ENCODE assay signal across 12 mouse cellular contexts in genomic region chr19:56513527-56513926, GRCm38 (mm10). TPM values are rescaled to one million over a fixed set of nuclear protein-coding genes. Genes with fewer than 3 reads are reported as not detected.
DNase-seq lines count a peak whose midpoint lies in the region; ATAC-seq and TF ChIP-seq lines count a peak whose summit lies in the region.
"Not testable (repeated sequence)": the region's sequence is repeated elsewhere in the genome, so short reads cannot be mapped to it uniquely, and the experiment has no call there.
"Had no signal": no experiment of that assay in that cellular context is flagged by ENCODE, and none has a peak within 500 bp of the region (broad histone marks: within the 10 kb centered on the region; RNA-seq: fewer than 3 reads in every experiment).

No protein-coding gene starts in this region.

- TF ChIP-seq EP300 in heart, postnatal 0 days (IDR thresholded peaks at IDR 0.05; ENCODE audit: low read depth): not testable (repeated sequence)

- not testable (repeated sequence) for H3K4me1 ChIP-seq in heart, embryonic 15.5 days (replicated peaks); heart, embryonic 16.5 days (ENCODE audit: control insufficient read depth, insufficient read depth, low read length); heart, postnatal 0 days (ENCODE audit: control insufficient read depth, insufficient read depth); liver, embryonic 12.5 days; liver, embryonic 16.5 days (ENCODE audit: control insufficient read depth, low read depth, low read length)

- not testable (repeated sequence) for H3K4me2 ChIP-seq in heart, embryonic 15.5 days; heart, embryonic 16.5 days (ENCODE audit: low read depth, low read length); heart, postnatal 0 days (ENCODE audit: low read depth, low read length); liver, embryonic 12.5 days; liver, embryonic 16.5 days (ENCODE audit: low read depth, low read length)

- not testable (repeated sequence) for H3K9me3 ChIP-seq in heart, embryonic 15.5 days (replicated peaks); heart, embryonic 16.5 days (replicated peaks; ENCODE audit: control insufficient read depth, low read length); heart, postnatal 0 days (replicated peaks; ENCODE audit: control insufficient read depth, low read length); liver, embryonic 12.5 days (replicated peaks); liver, embryonic 16.5 days (replicated peaks; ENCODE audit: control insufficient read depth, low read length)

- not testable (repeated sequence) for H3K9ac ChIP-seq in heart, embryonic 15.5 days; heart, embryonic 16.5 days (ENCODE audit: low read length); heart, postnatal 0 days (replicated peaks; ENCODE audit: low read depth, low read length); liver, embryonic 12.5 days; liver, embryonic 16.5 days (ENCODE audit: low read depth, low read length)

- not testable (repeated sequence) for H3K36me3 ChIP-seq in heart, embryonic 15.5 days; heart, embryonic 16.5 days (ENCODE audit: control insufficient read depth, insufficient read depth); heart, postnatal 0 days (replicated peaks; ENCODE audit: control insufficient read depth, insufficient read depth, low read length); liver, embryonic 12.5 days; liver, embryonic 16.5 days (ENCODE audit: control insufficient read depth, insufficient read depth)

- not testable (repeated sequence) for DNase-seq in heart, postnatal 0 days (ENCODE audit: low spot score)

- H3K4me3 ChIP-seq in heart, embryonic 15.5 days; heart, embryonic 16.5 days (ENCODE audit: low read length); heart, postnatal 0 days (ENCODE audit: low read depth, low read length); liver, embryonic 12.5 days; liver, embryonic 16.5 days (ENCODE audit: low read depth, low read length): not testable (repeated sequence)

- 0 out of 2 replicates have a peak, but pooled peaks have one; percentile 52 for ATAC-seq in erythroid progenitor cell, adult 5-6 weeks (replicated peaks; ENCODE audit: low FRiP score, poor library complexity, severe bottlenecking)
- ATAC-seq in heart, embryonic 15.5 days (replicated peaks; ENCODE audit: insufficient number of reproducible peaks, insufficient read depth, low FRiP score, low read depth): 0 out of 2 replicates have a peak, but pooled peaks have one; percentile 31
- ATAC-seq in heart, embryonic 16.5 days (replicated peaks; ENCODE audit: extremely low read depth, insufficient read depth, low FRiP score): peak; percentile 55; the same call in 1 of the 2 replicates
- ATAC-seq in heart, postnatal 0 days (ENCODE audit: insufficient read depth, low read depth): peak; percentile 70; the same call in 1 of the 2 replicates
- ATAC-seq in liver, embryonic 12.5 days: 0 out of 2 replicates have a peak, but pooled peaks have one; percentile 37
- ATAC-seq in liver, embryonic 16.5 days (ENCODE audit: low read depth): 0 out of 2 replicates have a peak, but pooled peaks have one; percentile 37
- peak; percentile 50 for ATAC-seq in megakaryocyte progenitor cell, adult 5-6 weeks (replicated peaks; ENCODE audit: poor library complexity)
- peak; percentile 57 for ATAC-seq in megakaryocyte-erythroid progenitor cell, adult 5-6 weeks (replicated peaks; ENCODE audit: low FRiP score, low TSS enrichment, poor library complexity, severe bottlenecking)

- WGBS in heart, embryonic 15.5 days: no CpG with 5 or more reads among the region's 2 CpGs
- WGBS in heart, embryonic 16.5 days: no CpG with 5 or more reads among the region's 2 CpGs
- WGBS in heart, postnatal 0 days: no CpG with 5 or more reads among the region's 2 CpGs
- WGBS in liver, embryonic 12.5 days (ENCODE audit: insufficient replicate concordance): no CpG with 5 or more reads among the region's 2 CpGs
- WGBS in liver, embryonic 16.5 days (ENCODE audit: insufficient replicate concordance): no CpG with 5 or more reads among the region's 2 CpGs

- not testable (repeated sequence) for TF ChIP-seq CTCF in heart, postnatal 0 days (IDR thresholded peaks at IDR 0.05; ENCODE audit: low read depth)

- not testable (repeated sequence) for H3K27ac ChIP-seq in heart, embryonic 15.5 days; heart, embryonic 16.5 days (ENCODE audit: low read length); heart, postnatal 0 days (ENCODE audit: low read depth); liver, embryonic 12.5 days; liver, embryonic 16.5 days (ENCODE audit: low read length)

- H3K27me3 ChIP-seq in heart, embryonic 15.5 days; heart, embryonic 16.5 days (ENCODE audit: control insufficient read depth, insufficient read depth, low read length); heart, postnatal 0 days (ENCODE audit: control insufficient read depth, insufficient read depth, low read length); liver, embryonic 12.5 days (replicated peaks); liver, embryonic 16.5 days (ENCODE audit: control insufficient read depth, insufficient read depth, low read depth, low read length): not testable (repeated sequence)

RNA-seq across cellular contexts. Expression of gene Dclre1a, which starts 34.5 kb away (rescaled TPM):
- total RNA-seq in erythroid progenitor cell, adult 5-6 weeks (2015; ENCODE audit: low replicate concordance): 32.7 and 71.7 TPM in 2 replicates
- 20.9 and 50.8 TPM in 2 replicates for total RNA-seq in erythroid progenitor cell, adult 5-6 weeks (2017; ENCODE audit: low replicate concordance)
- 13.9 and 14.3 TPM in 2 replicates for polyA plus RNA-seq in heart, embryonic 15.5 days (2015; fragmentation: Nextera tagmentation; extraction: Ambion mirVana)
- 11.6 and 13.4 TPM in 2 replicates for polyA plus RNA-seq in heart, embryonic 16.5 days (2015; fragmentation: Nextera tagmentation; extraction: Ambion mirVana)
- total RNA-seq in heart, postnatal 0 days (2014; rRNA removed; ENCODE audit: low replicate concordance): 4.4 and 6.9 TPM in 2 replicates
- polyA plus RNA-seq in heart, postnatal 0 days (2015; fragmentation: Nextera tagmentation; extraction: Ambion mirVana): 9.6 and 11.3 TPM in 2 replicates
- 18.9 and 19.3 TPM in 2 replicates for polyA plus RNA-seq in liver, embryonic 12.5 days (2016; fragmentation: Nextera tagmentation; extraction: Ambion mirVana)
- polyA plus RNA-seq in liver, embryonic 16.5 days (2015; fragmentation: Nextera tagmentation; extraction: Ambion mirVana): 16.1 and 16.9 TPM in 2 replicates
- total RNA-seq in megakaryocyte progenitor cell, adult 5-6 weeks (2015): 31.1 and 37.3 TPM in 2 replicates
- 21.2 and 25.6 TPM in 2 replicates for total RNA-seq in megakaryocyte progenitor cell, adult 5-6 weeks (2017)
- total RNA-seq in megakaryocyte-erythroid progenitor cell, adult 5-6 weeks (2014; fragmentation: Nextera tagmentation): 27.8 and 52.0 TPM in 2 replicates
- total RNA-seq in megakaryocyte-erythroid progenitor cell, adult 5-6 weeks (2017): 19.5 and 32.9 TPM in 2 replicates

RNA-seq across cellular contexts. Expression of gene Nhlrc2, which starts 34.5 kb away (rescaled TPM):
- total RNA-seq in erythroid progenitor cell, adult 5-6 weeks (2015; ENCODE audit: low replicate concordance): 12.2 and 14.1 TPM in 2 replicates
- 17.7 and 26.8 TPM in 2 replicates for total RNA-seq in erythroid progenitor cell, adult 5-6 weeks (2017; ENCODE audit: low replicate concordance)
- 14.4 and 14.9 TPM in 2 replicates for polyA plus RNA-seq in heart, embryonic 15.5 days (2015; fragmentation: Nextera tagmentation; extraction: Ambion mirVana)
- polyA plus RNA-seq in heart, embryonic 16.5 days (2015; fragmentation: Nextera tagmentation; extraction: Ambion mirVana): 15.1 and 18.3 TPM in 2 replicates
- total RNA-seq in heart, postnatal 0 days (2014; rRNA removed; ENCODE audit: low replicate concordance): 28.9 and 30.4 TPM in 2 replicates
- 11.1 and 11.2 TPM in 2 replicates for polyA plus RNA-seq in heart, postnatal 0 days (2015; fragmentation: Nextera tagmentation; extraction: Ambion mirVana)
- polyA plus RNA-seq in liver, embryonic 12.5 days (2016; fragmentation: Nextera tagmentation; extraction: Ambion mirVana): 11.1 and 12.0 TPM in 2 replicates
- 7.2 and 7.8 TPM in 2 replicates for polyA plus RNA-seq in liver, embryonic 16.5 days (2015; fragmentation: Nextera tagmentation; extraction: Ambion mirVana)
- total RNA-seq in megakaryocyte progenitor cell, adult 5-6 weeks (2015): 11.1 and 11.9 TPM in 2 replicates
- total RNA-seq in megakaryocyte progenitor cell, adult 5-6 weeks (2017): 15.7 TPM in 2 replicates
- total RNA-seq in megakaryocyte-erythroid progenitor cell, adult 5-6 weeks (2014; fragmentation: Nextera tagmentation): 15.5 and 19.5 TPM in 2 replicates
- 18.3 and 20.2 TPM in 2 replicates for total RNA-seq in megakaryocyte-erythroid progenitor cell, adult 5-6 weeks (2017)

RNA-seq across cellular contexts. Expression of gene Plekhs1, which starts 52.1 kb away (rescaled TPM):
- not detected in 2 replicates for total RNA-seq in erythroid progenitor cell, adult 5-6 weeks (2015; ENCODE audit: low replicate concordance)
- not detected in 2 replicates for total RNA-seq in erythroid progenitor cell, adult 5-6 weeks (2017; ENCODE audit: low replicate concordance)
- 0.08 and 0.10 TPM in 2 replicates for polyA plus RNA-seq in heart, embryonic 15.5 days (2015; fragmentation: Nextera tagmentation; extraction: Ambion mirVana)
- 0.06 and 0.09 TPM in 2 replicates for polyA plus RNA-seq in heart, embryonic 16.5 days (2015; fragmentation: Nextera tagmentation; extraction: Ambion mirVana)
- total RNA-seq in heart, postnatal 0 days (2014; rRNA removed; ENCODE audit: low replicate concordance): 0.31 TPM in 1 of 2 replicates, not detected in the other
- polyA plus RNA-seq in heart, postnatal 0 days (2015; fragmentation: Nextera tagmentation; extraction: Ambion mirVana): 0.05 and 0.07 TPM in 2 replicates
- polyA plus RNA-seq in liver, embryonic 12.5 days (2016; fragmentation: Nextera tagmentation; extraction: Ambion mirVana): not detected in 2 replicates
- polyA plus RNA-seq in liver, embryonic 16.5 days (2015; fragmentation: Nextera tagmentation; extraction: Ambion mirVana): 0.07 TPM in 1 of 2 replicates, not detected in the other
- not detected in 2 replicates for total RNA-seq in megakaryocyte progenitor cell, adult 5-6 weeks (2015)
- total RNA-seq in megakaryocyte progenitor cell, adult 5-6 weeks (2017): not detected in 2 replicates
- total RNA-seq in megakaryocyte-erythroid progenitor cell, adult 5-6 weeks (2014; fragmentation: Nextera tagmentation): 1.2 TPM in 1 of 2 replicates, not detected in the other
- 0.11 TPM in 1 of 2 replicates, not detected in the other for total RNA-seq in megakaryocyte-erythroid progenitor cell, adult 5-6 weeks (2017)
- total RNA-seq: adrenal gland, adult 18-20 months; CH12.LX; G1E had no signal
- polyA plus RNA-seq: C2C12, G1E had no signal
